Mouse (Mus musculus): ENCODE measurements around the gene Anxa9. TPM values are rescaled to one million over a fixed set of nuclear protein-coding genes. Genes with fewer than 3 reads are reported as not detected.

Anxa9 gene
- polyA plus RNA-seq, 1 experiment: 0.65 TPM

DNA sequence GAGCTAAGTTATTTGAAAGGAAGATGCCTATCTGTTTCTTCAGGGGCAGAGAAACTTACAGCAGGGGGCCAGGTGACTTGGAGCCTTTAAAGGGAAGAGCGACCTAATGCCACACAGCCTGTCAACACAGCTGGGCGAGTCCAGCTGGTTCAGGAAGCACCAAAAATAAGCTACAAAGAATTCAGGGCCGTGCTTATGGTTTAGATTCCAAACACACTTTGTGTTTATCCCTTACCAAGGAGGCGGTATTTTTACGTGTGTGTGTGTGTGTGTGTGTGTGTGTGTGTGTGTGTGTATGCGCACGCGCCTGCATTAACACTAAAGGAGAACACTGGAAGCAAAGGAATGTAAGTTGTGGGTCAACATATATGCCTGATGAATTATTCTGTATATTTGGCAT, 26.2 kb downstream of the Anxa9 start:
- no peaks in the 10 kb centered on the region for H3K36me3 ChIP-seq (ENCODE audit: control insufficient read depth, insufficient read depth, low read length)
- H3K4me1 ChIP-seq (ENCODE audit: control insufficient read depth, insufficient read depth, insufficient read length, low read length): peaks cover 6% of the 10 kb centered on the region; the same call in 1 of the 2 replicates
- no peaks in the 10 kb centered on the region for H3K27me3 ChIP-seq (ENCODE audit: control insufficient read depth, insufficient read depth, low read length)
- 7% methylated on average over 8 of the region's 8 CpGs for WGBS
- TF ChIP-seq CTCF (IDR thresholded peaks at IDR 0.05; ENCODE audit: extremely low read depth, insufficient read length, insufficient replicate concordance, low read depth, low read length): no peak
- no peak for TF ChIP-seq POLR2A (IDR thresholded peaks at IDR 0.05; ENCODE audit: low read depth, low read length)
- H3K27ac ChIP-seq (ENCODE audit: insufficient read depth, low read depth, low read length): peak overlapping the region; percentile 76
- peak overlapping the region; percentile 77 for H3K4me3 ChIP-seq (ENCODE audit: low read depth, low read length)

- Histone ChIP-seq H3K4me3 (ENCODE audit: low read depth, low read length) (no peak overlapping the region), H3K4me1 (ENCODE audit: control insufficient read depth, insufficient read depth, insufficient read length, low read length) (peaks cover 3% of the 10 kb centered on the region; the same call in 1 of the 2 replicates), H3K36me3 (ENCODE audit: control insufficient read depth, insufficient read depth, low read length) (no peaks in the 10 kb centered on the region), H3K27ac (ENCODE audit: insufficient read depth, low read depth, low read length) (peak overlapping the region; percentile 61), H3K27me3 (ENCODE audit: control insufficient read depth, insufficient read depth, low read length) (no peaks in the 10 kb centered on the region)
- WGBS: 79% methylated on average over 1 of the region's 1 CpGs
- TF ChIP-seq POLR2A (IDR thresholded peaks at IDR 0.05; ENCODE audit: low read depth, low read length): no peak
- TF ChIP-seq CTCF (IDR thresholded peaks at IDR 0.05; ENCODE audit: extremely low read depth, insufficient read length, insufficient replicate concordance, low read depth, low read length): no peak
Measured at GRCm38 (mm10) chr3:95277149-95277551, 29.8 kb downstream of the Anxa9 start.

DNA sequence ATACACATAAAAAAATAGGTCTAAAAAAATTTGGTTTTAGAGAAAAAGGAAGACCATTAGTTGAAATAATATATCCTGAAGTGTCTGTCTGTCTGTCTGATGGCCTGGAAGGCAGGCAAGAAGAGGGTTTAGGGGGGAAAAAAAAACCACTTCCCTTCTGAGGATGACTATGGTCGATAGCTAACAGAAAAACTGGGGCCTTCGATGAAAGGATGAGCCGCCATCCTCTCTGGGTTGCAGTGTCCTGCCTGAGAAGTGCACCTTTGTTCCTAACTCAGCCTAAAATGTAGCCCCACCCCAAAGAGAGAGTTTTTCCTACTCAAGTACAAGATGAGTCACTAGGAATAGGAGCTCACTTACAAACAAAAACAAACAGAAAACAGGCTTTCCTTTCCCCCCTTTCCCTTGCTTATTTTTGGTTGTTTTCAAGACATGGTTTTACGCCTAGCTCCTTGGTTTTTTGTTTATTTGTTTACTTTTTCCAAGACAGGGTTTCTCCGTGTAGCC, 30.5 kb downstream of the Anxa9 start:
- no peak overlapping the region for H3K4me3 ChIP-seq (ENCODE audit: low read depth, low read length)
- no peak for TF ChIP-seq POLR2A (IDR thresholded peaks at IDR 0.05; ENCODE audit: low read depth, low read length)
- WGBS: 64% methylated on average over 5 of the region's 5 CpGs
- H3K27ac ChIP-seq (ENCODE audit: insufficient read depth, low read depth, low read length): peak overlapping the region; percentile 4; the same call in 1 of the 2 replicates
- no peaks in the 10 kb centered on the region for H3K36me3 ChIP-seq (ENCODE audit: control insufficient read depth, insufficient read depth, low read length)
- H3K27me3 ChIP-seq (ENCODE audit: control insufficient read depth, insufficient read depth, low read length): no peaks in the 10 kb centered on the region
- peaks cover 3% of the 10 kb centered on the region; the same call in 1 of the 2 replicates for H3K4me1 ChIP-seq (ENCODE audit: control insufficient read depth, insufficient read depth, insufficient read length, low read length)

- 71% methylated on average over 6 of the region's 6 CpGs for WGBS
- TF ChIP-seq POLR2A (IDR thresholded peaks at IDR 0.05; ENCODE audit: low read depth, low read length) (no peak), CTCF (IDR thresholded peaks at IDR 0.05; ENCODE audit: extremely low read depth, insufficient read length, insufficient replicate concordance, low read depth, low read length) (no peak)
- H3K4me1 ChIP-seq (ENCODE audit: control insufficient read depth, insufficient read depth, insufficient read length, low read length): peaks cover 3% of the 10 kb centered on the region; the same call in 1 of the 2 replicates
- H3K27ac ChIP-seq (ENCODE audit: insufficient read depth, low read depth, low read length): no peak overlapping the region
- H3K4me3 ChIP-seq (ENCODE audit: low read depth, low read length): no peak overlapping the region
- no peaks in the 10 kb centered on the region for H3K27me3 ChIP-seq (ENCODE audit: control insufficient read depth, insufficient read depth, low read length)
- no peaks in the 10 kb centered on the region for H3K36me3 ChIP-seq (ENCODE audit: control insufficient read depth, insufficient read depth, low read length)
Measured at GRCm38 (mm10) chr3:95275161-95275560, 31.8 kb downstream of the Anxa9 start.

DNA sequence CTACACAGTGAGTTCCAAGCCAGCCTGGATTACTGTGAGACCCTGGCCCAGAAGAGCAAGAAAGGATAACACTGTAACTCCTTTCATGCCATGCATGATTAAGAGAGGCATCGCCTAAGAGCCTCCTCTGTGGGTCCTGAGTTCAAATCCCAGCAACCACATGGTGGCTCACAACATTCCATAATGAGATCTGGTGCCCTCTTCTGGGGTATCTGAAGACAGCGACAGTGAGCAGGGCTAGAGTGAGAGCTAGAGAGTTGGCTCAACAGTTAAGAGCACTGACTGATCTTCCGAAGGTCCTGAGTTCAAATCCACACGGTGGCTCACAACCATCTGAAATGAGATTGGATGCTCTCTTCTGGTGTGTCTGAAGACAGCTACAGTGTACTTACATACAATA, 32.5 kb downstream of the Anxa9 start:
- no peak for TF ChIP-seq POLR2A (IDR thresholded peaks at IDR 0.05; ENCODE audit: low read depth, low read length)
- no peak for TF ChIP-seq CTCF (IDR thresholded peaks at IDR 0.05; ENCODE audit: extremely low read depth, insufficient read length, insufficient replicate concordance, low read depth, low read length)
- WGBS: over 99% methylated on average over 4 of the region's 4 CpGs

DNA sequence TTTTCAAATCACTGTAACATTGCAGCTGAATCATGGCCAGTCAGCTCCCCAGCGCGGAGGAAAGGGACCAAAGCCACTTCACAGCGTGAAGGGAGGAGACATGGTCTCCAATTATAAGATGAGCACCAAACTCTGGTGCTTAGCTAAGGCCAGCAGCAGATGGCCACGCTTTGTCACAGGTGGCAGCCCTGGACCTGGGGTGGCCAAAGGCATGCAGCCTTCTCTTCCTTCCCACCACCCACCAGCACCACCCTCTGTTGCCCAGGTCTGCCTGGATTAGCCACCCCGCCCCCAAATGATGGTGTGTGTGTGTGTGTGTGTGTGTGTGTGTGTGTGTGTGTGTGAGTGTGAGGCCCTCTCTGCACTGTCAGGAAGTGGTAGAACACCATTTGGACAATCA, 33.5 kb downstream of the Anxa9 start:
- peaks cover 3% of the 10 kb centered on the region; the same call in 1 of the 2 replicates for H3K4me1 ChIP-seq (ENCODE audit: control insufficient read depth, insufficient read depth, insufficient read length, low read length)
- H3K36me3 ChIP-seq (ENCODE audit: control insufficient read depth, insufficient read depth, low read length): no peaks in the 10 kb centered on the region
- 98% methylated on average over 5 of the region's 5 CpGs for WGBS
- no peaks in the 10 kb centered on the region for H3K27me3 ChIP-seq (ENCODE audit: control insufficient read depth, insufficient read depth, low read length)
- TF ChIP-seq CTCF (IDR thresholded peaks at IDR 0.05; ENCODE audit: extremely low read depth, insufficient read length, insufficient replicate concordance, low read depth, low read length): no peak
- TF ChIP-seq POLR2A (IDR thresholded peaks at IDR 0.05; ENCODE audit: low read depth, low read length): no peak
- H3K27ac ChIP-seq (ENCODE audit: insufficient read depth, low read depth, low read length): no peak overlapping the region
- H3K4me3 ChIP-seq (ENCODE audit: low read depth, low read length): no peak overlapping the region

More for the DNA sequence above, 32.5 kb downstream of the Anxa9 start:
- H3K27ac ChIP-seq (ENCODE audit: insufficient read depth, low read depth, low read length): no peak overlapping the region
- H3K36me3 ChIP-seq (ENCODE audit: control insufficient read depth, insufficient read depth, low read length): no peaks in the 10 kb centered on the region
- H3K27me3 ChIP-seq (ENCODE audit: control insufficient read depth, insufficient read depth, low read length): no peaks in the 10 kb centered on the region
- peaks cover 3% of the 10 kb centered on the region; the same call in 1 of the 2 replicates for H3K4me1 ChIP-seq (ENCODE audit: control insufficient read depth, insufficient read depth, insufficient read length, low read length)
- no peak overlapping the region for H3K4me3 ChIP-seq (ENCODE audit: low read depth, low read length)

DNA sequence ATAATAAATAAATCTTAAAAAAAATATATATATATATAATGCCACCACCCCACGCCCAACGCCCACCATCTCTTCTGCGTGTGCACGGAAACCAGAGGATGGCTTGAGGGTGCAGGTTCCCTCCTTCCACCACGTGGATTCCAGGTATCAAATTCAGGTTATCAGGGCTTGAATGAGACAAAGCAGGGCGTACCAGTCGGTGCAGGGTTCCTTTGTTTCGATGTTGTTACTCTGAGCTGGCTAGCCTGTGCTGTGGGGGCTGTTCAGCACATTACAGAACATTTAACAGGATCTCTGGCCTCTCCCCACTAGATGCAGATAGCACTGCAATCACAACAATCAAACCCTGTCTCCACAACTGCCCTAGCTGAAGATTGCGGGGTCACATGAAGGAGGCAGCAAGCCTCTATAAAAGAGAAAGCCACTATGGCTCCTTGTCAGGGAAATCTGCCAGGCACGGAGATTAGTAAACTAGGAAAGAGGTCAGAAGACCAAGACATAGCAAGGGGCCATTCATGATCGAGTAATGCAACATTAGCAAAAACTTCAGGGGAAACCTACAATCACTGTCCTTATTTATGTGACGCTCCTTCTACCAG, 36.1 kb downstream of the Anxa9 start:
- 82% methylated on average over 12 of the region's 12 CpGs for WGBS
- Histone ChIP-seq H3K27ac (ENCODE audit: insufficient read depth, low read depth, low read length) (no peak overlapping the region), H3K4me1 (ENCODE audit: control insufficient read depth, insufficient read depth, insufficient read length, low read length) (peaks cover 3% of the 10 kb centered on the region; the same call in 1 of the 2 replicates), H3K36me3 (ENCODE audit: control insufficient read depth, insufficient read depth, low read length) (0 out of 2 replicates have a peak, but pooled peaks cover 3% of the 10 kb centered on the region), H3K4me3 (ENCODE audit: low read depth, low read length) (no peak overlapping the region), H3K27me3 (ENCODE audit: control insufficient read depth, insufficient read depth, low read length) (no peaks in the 10 kb centered on the region)
- TF ChIP-seq CTCF (IDR thresholded peaks at IDR 0.05; ENCODE audit: extremely low read depth, insufficient read length, insufficient replicate concordance, low read depth, low read length) (no peak), POLR2A (IDR thresholded peaks at IDR 0.05; ENCODE audit: low read depth, low read length) (no peak)
